ENCODE assay signal across 13 mouse cellular contexts in genomic region chr8:114504889-114505288, GRCm38 (mm10).
DNase-seq lines count a peak whose midpoint lies in the region; ATAC-seq lines count a peak whose summit lies in the region.
"Had no signal": no experiment of that assay in that cellular context is flagged by ENCODE, and none has a peak within 500 bp of the region (broad histone marks: within the 10 kb centered on the region; RNA-seq: fewer than 3 reads in every experiment).

No protein-coding gene starts in this region.

- H3K4me2 ChIP-seq in kidney, embryonic 16.5 days (replicated peaks; ENCODE audit: low read depth, low read length): 0 out of 2 replicates have a peak overlapping the region, but pooled peaks have one; percentile 16
- H3K4me2 ChIP-seq in intestine, embryonic 15.5 days (replicated peaks): peak overlapping the region; percentile 35
- peak overlapping the region; percentile 2; the same call in 1 of the 2 replicates for H3K4me2 ChIP-seq in midbrain, embryonic 16.5 days (ENCODE audit: low read length)
- H3K4me2 ChIP-seq: liver, embryonic 15.5 days had no signal

- intact Hi-C loops in left cerebral cortex, postnatal 36 days (cut with DNase I): no loop called here

- no peaks in the 10 kb centered on the region for H3K36me3 ChIP-seq in kidney, embryonic 16.5 days (ENCODE audit: insufficient read depth, low read length)
- no peaks in the 10 kb centered on the region for H3K36me3 ChIP-seq in intestine, embryonic 15.5 days
- H3K36me3 ChIP-seq in midbrain, embryonic 16.5 days (ENCODE audit: control insufficient read depth, insufficient read depth, low read length): no peaks in the 10 kb centered on the region
- H3K36me3 ChIP-seq: liver, embryonic 15.5 days had no signal

- H3K4me1 ChIP-seq in kidney, embryonic 16.5 days (ENCODE audit: insufficient read depth, low read length): peaks cover 20% of the 10 kb centered on the region
- peaks cover 17% of the 10 kb centered on the region for H3K4me1 ChIP-seq in intestine, embryonic 15.5 days (replicated peaks)
- peaks cover 14% of the 10 kb centered on the region for H3K4me1 ChIP-seq in midbrain, embryonic 16.5 days (ENCODE audit: control insufficient read depth, insufficient read depth, low read length)
- H3K4me1 ChIP-seq: liver, embryonic 15.5 days had no signal

- H3K27me3 ChIP-seq in kidney, embryonic 16.5 days (ENCODE audit: insufficient read depth, low read length): peaks cover 3% of the 10 kb centered on the region; the same call in 1 of the 2 replicates
- no peaks in the 10 kb centered on the region for H3K27me3 ChIP-seq in intestine, embryonic 15.5 days (replicated peaks)
- H3K27me3 ChIP-seq in midbrain, embryonic 16.5 days (ENCODE audit: control insufficient read depth, insufficient read depth, low read depth, low read length): no peaks in the 10 kb centered on the region
- H3K27me3 ChIP-seq: liver, embryonic 15.5 days had no signal

- WGBS in kidney, embryonic 16.5 days: 52% methylated on average over 11 of the region's 11 CpGs
- 32% methylated on average over 11 of the region's 11 CpGs for WGBS in intestine, embryonic 15.5 days
- WGBS in midbrain, embryonic 16.5 days: 40% methylated on average over 11 of the region's 11 CpGs

- ATAC-seq in kidney, embryonic 16.5 days (ENCODE audit: low FRiP score, low TSS enrichment): no peak
- peak; percentile 39; the same call in 1 of the 2 replicates for ATAC-seq in intestine, embryonic 15.5 days
- ATAC-seq in midbrain, embryonic 16.5 days: no peak

- no peaks in the 10 kb centered on the region for H3K9me3 ChIP-seq in kidney, embryonic 16.5 days (ENCODE audit: low read length)
- no peaks in the 10 kb centered on the region for H3K9me3 ChIP-seq in intestine, embryonic 15.5 days
- no peaks in the 10 kb centered on the region for H3K9me3 ChIP-seq in midbrain, embryonic 16.5 days (replicated peaks; ENCODE audit: control insufficient read depth, low read length, poor library complexity, severe bottlenecking)
- H3K9me3 ChIP-seq: liver, embryonic 15.5 days had no signal

- H3K9ac ChIP-seq in kidney, embryonic 16.5 days (replicated peaks; ENCODE audit: low read length): no peak overlapping the region
- no peak overlapping the region for H3K9ac ChIP-seq in intestine, embryonic 15.5 days
- H3K9ac ChIP-seq in midbrain, embryonic 16.5 days (ENCODE audit: low read depth, low read length): no peak overlapping the region
- H3K9ac ChIP-seq: liver, embryonic 15.5 days had no signal

- H3K27ac ChIP-seq in kidney, embryonic 16.5 days (ENCODE audit: low read length): no peak overlapping the region
- H3K27ac ChIP-seq in intestine, embryonic 15.5 days: no peak overlapping the region; the same call in 1 of the 2 replicates
- H3K27ac ChIP-seq in midbrain, embryonic 16.5 days (ENCODE audit: low read length): peak overlapping the region; percentile 66
- H3K27ac ChIP-seq: layer of hippocampus, adult 2 months; liver, embryonic 15.5 days had no signal

- H3K4me3 ChIP-seq in kidney, embryonic 16.5 days (ENCODE audit: low read length): no peak overlapping the region
- no peak overlapping the region for H3K4me3 ChIP-seq in intestine, embryonic 15.5 days (replicated peaks)
- no peak overlapping the region for H3K4me3 ChIP-seq in midbrain, embryonic 16.5 days (ENCODE audit: low read depth, low read length)
- H3K4me3 ChIP-seq: layer of hippocampus, adult 2 months; liver, embryonic 15.5 days; myocyte had no signal

- peak; percentile 35 for DNase-seq in cerebellum, adult 11-12 months
- DNase-seq in cerebellum, postnatal 36 days: no peak
- DNase-seq in kidney, adult 11 months: no peak
- DNase-seq in embryo, embryonic 11 days: no peak
- DNase-seq in left cerebral cortex, postnatal 36 days (ENCODE audit: low spot score in 2 of 2): no peak
- DNase-seq: adrenal gland, adult 2 months; cerebellum, adult 2 months had no signal
